Mouse (Mus musculus) intestine, postnatal 0 days (tissue): Measurements from ENCODE around the gene Pigs. TPM values are rescaled to one million over a fixed set of nuclear protein-coding genes. Genes with fewer than 3 reads are reported as not detected.

Source experiments
- ATAC-seq: fragments of 200-750 bp; cut with Nextera tagmentation; 2 replicates; pipeline ENCODE4 v1.8.0; 2017; ENCODE audit warnings: mild to moderate bottlenecking, moderate TSS enrichment, moderate library complexity
- H3K27ac ChIP-seq: fragments of 300-500 bp; sonication (generic); 2 replicates; pipeline ENCODE4 v1.5.1; 2014; ENCODE audit warnings: mild to moderate bottlenecking, low read depth, low read length, moderate library complexity
- H3K27me3 ChIP-seq: fragments of 300-500 bp; sonication (generic); replicated peaks from 2 replicates; pipeline ENCODE4 v1.6.1; 2014; ENCODE audit warnings: low read length, mixed read lengths; ENCODE audit not compliant: control insufficient read depth, insufficient read depth
- H3K36me3 ChIP-seq: fragments of 300-500 bp; sonication (generic); 2 replicates; pipeline ENCODE4 v1.6.1; 2014; ENCODE audit warnings: mild to moderate bottlenecking, moderate library complexity; ENCODE audit not compliant: control insufficient read depth, insufficient read depth
- H3K4me1 ChIP-seq: fragments of 300-500 bp; sonication (generic); replicated peaks from 2 replicates; pipeline ENCODE4 v1.6.1; 2014; ENCODE audit warnings: antibody characterized with exemption, low read length, mixed read lengths; ENCODE audit not compliant: control insufficient read depth, insufficient read depth
- H3K4me2 ChIP-seq: fragments of 300-500 bp; sonication (generic); replicated peaks from 2 replicates; pipeline ENCODE4 v1.6.1; 2014; ENCODE audit warnings: low read depth, mild to moderate bottlenecking, moderate library complexity
- H3K4me3 ChIP-seq: fragments of 300-500 bp; sonication (generic); 2 replicates; pipeline ENCODE4 v1.5.1; 2014; ENCODE audit warnings: low read depth, low read length
- H3K9ac ChIP-seq: fragments of 300-500 bp; sonication (generic); 2 replicates; pipeline ENCODE4 v1.6.1; 2014; ENCODE audit warnings: mild to moderate bottlenecking, low read depth, low read length
- H3K9me3 ChIP-seq: fragments of 300-500 bp; sonication (generic); 2 replicates; pipeline ENCODE4 v1.6.1; 2016; ENCODE audit warnings: mixed run types; ENCODE audit not compliant: control insufficient read depth
- CTCF ChIP-seq: sonication (generic); IDR thresholded peaks from 2 replicates; pipeline ENCODE4 v1.5.1; 2016; ENCODE audit warnings: low read depth, mild to moderate bottlenecking, control low read depth, antibody characterized with exemption, moderate library complexity
- WGBS: fragments of 180-500 bp; shearing (Covaris S2); extraction: QIAGEN DNeasy Blood & Tissue Kit; methylation state at CpG from one replicate; pipeline ENCODE4 v1.1.7; 2014; 5-methylcytosine and 5-hydroxymethylcytosine counted together
- polyA plus RNA-seq: library from polyadenylated mRNA; unstranded; fragments of >200 nt; fragmentation: Nextera tagmentation; extraction: Ambion mirVana; gene quantifications from 2 replicates; pipeline ENCODE4 v1.2.1, GENCODE M21; 2015

The Pigs gene
- polyA plus RNA-seq = 58.6 and 60.8 TPM in 2 replicates

- ATAC-seq = peak; percentile 96
- H3K9ac ChIP-seq = peak within 1 kb of the TSS; percentile 80
- WGBS = 8% methylated on average over 37 of the region's 37 CpGs
- H3K27ac ChIP-seq = peak within 1 kb of the TSS; percentile 57; the same call in 1 of the 2 replicates
- peak; percentile 47 for TF ChIP-seq CTCF
- no peaks in the 10 kb centered on the region for H3K4me1 ChIP-seq
- H3K27me3 ChIP-seq = no peaks in the 10 kb centered on the region
- H3K4me2 ChIP-seq = peak within 1 kb of the TSS; percentile 90
- H3K9me3 ChIP-seq = no peaks in the 10 kb centered on the region
- peak within 1 kb of the TSS; percentile 96 for H3K4me3 ChIP-seq
- H3K36me3 ChIP-seq = no peaks in the 10 kb centered on the region; the same call in 1 of the 2 replicates
Observed at GRCm38 (mm10) chr11:78327634-78328511, at the start of gene Pigs. TSS of gene Pigs (plus strand) at chr11:78328415.

GRCm38 (mm10) chr11:78278853-78279252 lies 49.4 kb upstream of the Pigs start:
- TF ChIP-seq CTCF = no peak
- H3K36me3 ChIP-seq = peaks cover 96% of the 10 kb centered on the region

GRCm38 (mm10) chr11:78279586-78279985 lies 48.6 kb upstream of the Pigs start:
- Histone ChIP-seq H3K27me3 (no peaks in the 10 kb centered on the region), H3K9me3 (no peaks in the 10 kb centered on the region), H3K4me1 (no peaks in the 10 kb centered on the region), H3K4me3 (no peak overlapping the region), H3K36me3 (peaks cover 96% of the 10 kb centered on the region), H3K9ac (no peak overlapping the region), H3K27ac (no peak overlapping the region), H3K4me2 (no peak overlapping the region)
- WGBS = 91% methylated on average over 4 of the region's 4 CpGs
- TF ChIP-seq CTCF = no peak
- no peak for ATAC-seq

More at GRCm38 (mm10) chr11:78278853-78279252, 49.4 kb upstream of the Pigs start:
- no peaks in the 10 kb centered on the region for H3K9me3 ChIP-seq
- H3K4me1 ChIP-seq = no peaks in the 10 kb centered on the region
- H3K9ac ChIP-seq = no peak overlapping the region
- H3K4me3 ChIP-seq = no peak overlapping the region
- no peak overlapping the region for H3K4me2 ChIP-seq
- no peaks in the 10 kb centered on the region for H3K27me3 ChIP-seq
- H3K27ac ChIP-seq = no peak overlapping the region
- WGBS = 65% methylated on average over 7 of the region's 7 CpGs
- ATAC-seq = no peak

- ATAC-seq = peak; percentile 44; the same call in 1 of the 2 replicates
- H3K4me2 ChIP-seq = no peak overlapping the region
- H3K36me3 ChIP-seq = peaks cover 80% of the 10 kb centered on the region
- no peak overlapping the region for H3K9ac ChIP-seq
- H3K4me1 ChIP-seq = no peaks in the 10 kb centered on the region
- whole genome bisulfite sequencing = 52% methylated on average over 7 of the region's 7 CpGs
- no peak overlapping the region for H3K4me3 ChIP-seq
- H3K9me3 ChIP-seq = no peaks in the 10 kb centered on the region
- H3K27me3 ChIP-seq = no peaks in the 10 kb centered on the region
- no peak for TF ChIP-seq CTCF
- peak overlapping the region; percentile 1; the same call in 1 of the 2 replicates for H3K27ac ChIP-seq
Observed at GRCm38 (mm10) chr11:78289146-78289763, 39.0 kb upstream of the Pigs start.

GRCm38 (mm10) chr11:78290654-78291053 lies 37.6 kb upstream of the Pigs start, which contains the start of gene BC030499:
TSS of gene BC030499 (plus strand) at chr11:78290841.
- Histone ChIP-seq H3K9ac (no peak within 1 kb of the TSS), H3K4me2 (no peak within 1 kb of the TSS), H3K9me3 (no peaks in the 10 kb centered on the region), H3K4me3 (no peak within 1 kb of the TSS), H3K27me3 (no peaks in the 10 kb centered on the region), H3K27ac (no peak within 1 kb of the TSS), H3K4me1 (no peaks in the 10 kb centered on the region), H3K36me3 (peaks cover 66% of the 10 kb centered on the region)
- TF ChIP-seq CTCF = no peak
- WGBS = 93% methylated on average over 4 of the region's 4 CpGs
- ATAC-seq = no peak

- Histone ChIP-seq H3K27me3 (no peaks in the 10 kb centered on the region), H3K36me3 (peaks cover 28% of the 10 kb centered on the region), H3K4me1 (no peaks in the 10 kb centered on the region), H3K4me2 (no peak overlapping the region), H3K4me3 (no peak overlapping the region), H3K27ac (no peak overlapping the region), H3K9ac (no peak overlapping the region), H3K9me3 (no peaks in the 10 kb centered on the region)
- no peak for TF ChIP-seq CTCF
- ATAC-seq = 0 out of 2 replicates have a peak, but pooled peaks have one; percentile 33
- WGBS = 78% methylated on average over 6 of the region's 6 CpGs
Observed at GRCm38 (mm10) chr11:78294585-78294984, 33.6 kb upstream of the Pigs start.
